Mouse (Mus musculus) CD4-positive naive resting alpha-beta T cell, adult 57 days (primary cell): ENCODE results near the gene Ubqln4. TPM values are rescaled to one million over a fixed set of nuclear protein-coding genes. Genes with fewer than 3 reads are reported as not detected.

Experiments used
- total RNA-seq: library from RNA; stranded (reverse); gene quantifications from one replicate; pipeline ENCODE4 v1.2.4, GENCODE M21; 2023

The Ubqln4 gene
- total RNA-seq, result 50.1 TPM

GRCm38 (mm10) chr3:88553525-88553879 lies at the start of gene Ubqln4:
Gene Ubqln4 (plus strand): TSS chr3:88553758.

GRCm38 (mm10) chr3:88509692-88510420 lies 43.7 kb upstream of the Ubqln4 start, which contains the start of gene Lmna:
Gene Lmna (minus strand): TSS chr3:88509956.

GRCm38 (mm10) chr3:88532299-88532674 lies 21.3 kb upstream of the Ubqln4 start, which contains the start of gene Mex3a:
Gene Mex3a (plus strand): TSS chr3:88532395.

GRCm38 (mm10) chr3:88548180-88548917 lies 5.2 kb upstream of the Ubqln4 start, which contains the start of gene Rab25:
Gene Rab25 (minus strand): TSS chr3:88548300.

GRCm38 (mm10) chr3:88552676-88553524 lies 658 bp upstream of the Ubqln4 start, which contains the start of gene Lamtor2:
Gene Lamtor2 (minus strand): TSS chr3:88553074.

GRCm38 (mm10) chr3:88575540-88575939 lies 22.0 kb downstream of the Ubqln4 start, which contains the start of gene Ssr2:
Gene Ssr2 (plus strand): TSS chr3:88575876.

GRCm38 (mm10) chr3:88605666-88606065 lies 52.1 kb downstream of the Ubqln4 start, which contains the start of gene Arhgef2:
Gene Arhgef2 (plus strand): TSS chr3:88605966.

Other genes with a start within 250 kb of the Ubqln4 start
- gene Glmp, start 228.7 kb upstream of the Ubqln4 start, total RNA-seq, result 116 TPM
- gene Tmem79, start 217.6 kb upstream of the Ubqln4 start, total RNA-seq, result 2.6 TPM
- 136 TPM for gene Smg5, start 217.5 kb upstream of the Ubqln4 start, total RNA-seq
- 3.7 TPM for gene Paqr6, start 189.2 kb upstream of the Ubqln4 start, total RNA-seq
- not detected for gene Bglap3, start 181.0 kb upstream of the Ubqln4 start, total RNA-seq
- gene Bglap2, start 175.1 kb upstream of the Ubqln4 start, total RNA-seq, result not detected
- not detected for gene Bglap, start 169.3 kb upstream of the Ubqln4 start, total RNA-seq
- 42.3 TPM for gene Pmf1, start 143.4 kb upstream of the Ubqln4 start, total RNA-seq
- 16.3 TPM for gene Slc25a44, start 128.6 kb upstream of the Ubqln4 start, total RNA-seq
- 98.8 TPM for gene Sema4a, start 92.6 kb upstream of the Ubqln4 start, total RNA-seq
- gene Lmna, start 43.8 kb upstream of the Ubqln4 start, total RNA-seq, result 27.9 TPM
- gene Mex3a, start 21.4 kb upstream of the Ubqln4 start, total RNA-seq, result 3.0 TPM
- gene Rab25, start 5.5 kb upstream of the Ubqln4 start, total RNA-seq, result not detected
- 78.7 TPM for gene Lamtor2, start 684 bp upstream of the Ubqln4 start, total RNA-seq
- 78.1 TPM for gene Ssr2, start 22.1 kb downstream of the Ubqln4 start, total RNA-seq
- 165 TPM for gene Arhgef2, start 52.2 kb downstream of the Ubqln4 start, total RNA-seq
- not detected for gene Rxfp4, start 99.4 kb downstream of the Ubqln4 start, total RNA-seq
- 126 TPM for gene Khdc4, start 132.0 kb downstream of the Ubqln4 start, total RNA-seq
- gene Rit1, start 163.1 kb downstream of the Ubqln4 start, total RNA-seq, result 30.4 TPM
- gene Syt11, start 221.4 kb downstream of the Ubqln4 start, total RNA-seq, result 8.5 TPM